Mouse (Mus musculus): Measurements from ENCODE around the gene Fstl4. TPM values are rescaled to one million over a fixed set of nuclear protein-coding genes. Genes with fewer than 3 reads are reported as not detected.
A peak's percentile ranks its signal among the peaks of the same experiment; 100 is the strongest.

Gene Fstl4
- polyA plus RNA-seq, 1 experiment from 2014 or later, result 15.9 TPM

DNA sequence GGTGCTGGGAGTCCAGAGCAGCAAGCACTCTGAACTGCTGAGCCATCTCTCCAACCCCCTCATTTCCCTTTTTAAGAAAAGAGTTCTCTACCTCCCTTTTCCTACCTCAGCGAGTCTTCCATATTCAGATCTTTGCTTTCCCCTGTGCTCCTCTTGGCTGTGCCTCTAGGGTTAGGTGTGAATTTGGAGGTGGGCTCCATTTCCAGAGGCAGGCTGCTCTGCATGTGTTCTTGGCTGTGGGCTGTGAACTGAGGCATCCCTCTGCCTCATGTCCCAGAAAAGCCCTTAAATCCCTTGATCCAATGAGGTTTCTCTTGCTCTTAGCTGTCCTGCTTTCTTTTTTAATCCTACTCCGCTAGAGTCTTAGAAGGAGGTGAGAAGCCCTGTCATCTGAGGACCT is 151.2 kb downstream of the Fstl4 start:
- WGBS, result 95% methylated on average over 2 of the region's 2 CpGs
- H3K27ac ChIP-seq (replicated peaks), result no peak overlapping the region
- no peak overlapping the region for H3K4me3 ChIP-seq (replicated peaks)
- no peaks in the 10 kb centered on the region for H3K9me3 ChIP-seq (replicated peaks)
- no peaks in the 10 kb centered on the region for H3K36me3 ChIP-seq
- H3K9ac ChIP-seq (replicated peaks), result no peak overlapping the region
- H3K4me1 ChIP-seq, result peaks cover 15% of the 10 kb centered on the region
- ATAC-seq (ENCODE audit: low FRiP score), result no peak
- H3K4me2 ChIP-seq, result no peak overlapping the region
- H3K27me3 ChIP-seq (replicated peaks), result no peaks in the 10 kb centered on the region

DNA sequence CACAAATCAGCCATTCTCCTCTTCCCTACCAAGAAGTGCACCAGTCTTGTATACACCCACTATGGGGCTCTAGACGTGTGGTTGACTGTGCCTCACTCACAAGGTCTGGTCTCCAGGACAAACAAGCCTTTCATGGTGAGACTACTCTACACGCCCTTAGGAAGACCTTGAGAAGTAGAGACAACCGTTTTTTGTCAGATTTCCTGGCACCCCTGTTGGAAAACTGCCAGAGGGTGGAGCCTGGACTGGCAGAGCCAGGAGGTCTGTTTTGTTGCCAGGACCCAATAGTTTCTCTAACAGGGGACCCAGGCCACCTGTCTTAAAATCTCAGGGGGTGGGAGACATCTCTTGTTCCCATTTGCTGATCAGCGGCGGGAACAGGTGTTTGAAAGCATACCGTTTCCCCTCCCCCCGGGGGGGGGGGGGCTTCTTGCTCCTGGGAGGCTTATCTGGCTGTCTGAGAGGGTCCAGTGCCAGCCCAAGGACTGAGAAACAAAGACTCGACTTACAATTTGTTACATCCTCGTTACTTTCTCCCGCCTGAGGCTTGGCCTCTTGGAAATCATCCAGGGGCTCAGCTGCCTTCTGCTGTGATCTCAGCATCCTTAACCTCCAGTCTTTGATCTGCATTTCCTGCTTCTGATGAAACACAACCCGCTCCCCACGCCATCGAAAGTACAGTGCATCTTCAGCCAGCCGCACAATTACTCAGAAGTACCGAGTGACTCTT is 155.0 kb downstream of the Fstl4 start:
- Histone ChIP-seq H3K4me2 (0 out of 2 replicates have a peak overlapping the region, but pooled peaks have one; percentile 16), H3K27me3 (replicated peaks) (no peaks in the 10 kb centered on the region), H3K4me3 (replicated peaks) (no peak overlapping the region), H3K27ac (replicated peaks) (no peak overlapping the region; the same call in 1 of the 2 replicates), H3K4me1 (peaks cover 15% of the 10 kb centered on the region), H3K9me3 (replicated peaks) (no peaks in the 10 kb centered on the region), H3K9ac (replicated peaks) (no peak overlapping the region), H3K36me3 (no peaks in the 10 kb centered on the region)
- 37% methylated on average over 15 of the region's 15 CpGs for WGBS
- no peak for ATAC-seq (ENCODE audit: low FRiP score)

DNA sequence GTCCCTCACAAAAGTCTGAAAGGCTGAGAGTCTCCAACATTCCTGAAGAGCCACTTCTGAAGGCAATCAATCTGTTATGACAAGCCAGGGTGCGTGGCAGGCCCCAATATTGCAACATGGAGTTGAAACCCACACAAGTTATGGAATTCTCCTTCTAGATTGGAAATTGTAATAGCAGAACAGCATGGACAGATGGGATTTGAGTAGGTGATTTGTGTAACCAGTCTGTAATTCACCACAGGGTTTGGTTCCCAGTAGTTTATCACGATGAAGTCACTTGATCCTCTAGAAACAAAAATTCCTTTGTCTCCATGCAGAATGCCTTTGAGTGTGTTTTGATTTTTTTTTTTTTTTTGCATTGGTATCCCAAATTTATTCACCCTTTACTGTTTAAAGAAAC is 159.8 kb downstream of the Fstl4 start:
- Histone ChIP-seq H3K36me3 (no peaks in the 10 kb centered on the region), H3K27me3 (replicated peaks) (no peaks in the 10 kb centered on the region), H3K4me1 (peaks cover 8% of the 10 kb centered on the region; the same call in 1 of the 2 replicates), H3K9ac (replicated peaks) (no peak overlapping the region), H3K4me3 (replicated peaks) (no peak overlapping the region), H3K4me2 (no peak overlapping the region), H3K9me3 (replicated peaks) (no peaks in the 10 kb centered on the region), H3K27ac (replicated peaks) (no peak overlapping the region)
- 85% methylated on average over 2 of the region's 2 CpGs for WGBS
- no peak for ATAC-seq (ENCODE audit: low FRiP score)

DNA sequence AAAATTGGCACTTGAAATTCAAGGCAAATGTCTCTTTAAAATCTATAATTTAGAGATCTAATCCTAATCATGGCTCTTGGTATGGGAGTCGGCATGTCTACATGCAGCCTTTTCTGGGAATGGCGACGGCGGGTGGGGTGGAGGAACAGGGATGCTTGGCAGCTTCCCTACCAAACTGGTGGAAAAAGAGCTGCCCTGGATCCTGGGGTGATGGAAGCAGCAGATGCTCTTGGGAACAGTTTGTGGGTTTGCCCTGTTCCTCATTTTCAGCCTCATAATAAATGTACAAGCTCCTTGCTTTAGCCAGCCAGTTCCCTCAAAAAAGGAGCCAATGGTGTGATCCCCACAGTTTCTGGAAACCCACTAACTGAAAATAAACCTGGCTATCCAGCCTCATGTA is 163.9 kb downstream of the Fstl4 start:
- H3K9me3 ChIP-seq (replicated peaks), result no peaks in the 10 kb centered on the region
- no peak overlapping the region for H3K4me2 ChIP-seq
- H3K4me1 ChIP-seq, result no peaks in the 10 kb centered on the region
- no peak overlapping the region for H3K27ac ChIP-seq (replicated peaks)
- H3K9ac ChIP-seq (replicated peaks), result no peak overlapping the region
- no peak for ATAC-seq (ENCODE audit: low FRiP score)
- no peak overlapping the region for H3K4me3 ChIP-seq (replicated peaks)
- H3K27me3 ChIP-seq (replicated peaks), result no peaks in the 10 kb centered on the region
- 88% methylated on average over 4 of the region's 4 CpGs for WGBS
- H3K36me3 ChIP-seq, result no peaks in the 10 kb centered on the region

DNA sequence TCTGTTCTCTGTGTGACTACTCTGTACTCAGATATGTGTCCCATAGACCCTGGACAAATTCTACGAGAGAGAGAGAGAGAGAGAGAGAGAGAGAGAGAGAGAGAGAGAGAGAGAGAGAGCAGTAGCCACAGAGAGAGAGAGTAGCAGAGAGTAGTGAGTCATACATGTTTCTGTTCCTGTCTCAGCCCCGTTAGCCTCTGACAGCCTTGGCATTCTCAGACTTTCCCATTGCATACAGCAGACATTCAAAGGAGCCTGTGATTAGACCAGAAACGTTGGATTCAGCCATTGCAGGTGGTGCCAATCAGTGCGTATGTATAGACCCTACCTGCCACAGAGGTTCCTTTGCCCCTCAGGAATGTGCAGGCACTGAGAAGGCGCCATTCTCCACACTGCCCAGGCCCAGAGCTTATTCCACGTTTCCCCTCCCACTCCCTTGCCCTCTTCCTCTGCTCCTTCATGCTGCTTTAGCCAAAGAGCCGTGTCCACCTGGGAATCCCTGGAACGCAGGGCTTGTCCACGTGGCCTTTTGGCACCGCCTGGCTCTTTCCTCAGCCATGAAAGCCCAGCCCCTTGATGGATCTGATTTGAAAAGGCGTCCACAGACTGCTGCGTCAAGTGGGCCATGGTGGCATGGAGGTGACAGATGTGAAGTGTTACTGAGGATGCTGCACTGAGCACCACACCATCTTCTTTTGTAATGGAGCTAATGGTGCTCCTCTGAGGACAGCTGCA is 175.1 kb downstream of the Fstl4 start:
- 74% methylated on average over 12 of the region's 12 CpGs for WGBS
- Histone ChIP-seq H3K4me1 (no peaks in the 10 kb centered on the region), H3K4me3 (replicated peaks) (no peak overlapping the region), H3K9ac (replicated peaks) (no peak overlapping the region), H3K4me2 (no peak overlapping the region), H3K9me3 (replicated peaks) (no peaks in the 10 kb centered on the region), H3K36me3 (no peaks in the 10 kb centered on the region), H3K27me3 (replicated peaks) (no peaks in the 10 kb centered on the region), H3K27ac (replicated peaks) (no peak overlapping the region)
- ATAC-seq (ENCODE audit: low FRiP score), result no peak

DNA sequence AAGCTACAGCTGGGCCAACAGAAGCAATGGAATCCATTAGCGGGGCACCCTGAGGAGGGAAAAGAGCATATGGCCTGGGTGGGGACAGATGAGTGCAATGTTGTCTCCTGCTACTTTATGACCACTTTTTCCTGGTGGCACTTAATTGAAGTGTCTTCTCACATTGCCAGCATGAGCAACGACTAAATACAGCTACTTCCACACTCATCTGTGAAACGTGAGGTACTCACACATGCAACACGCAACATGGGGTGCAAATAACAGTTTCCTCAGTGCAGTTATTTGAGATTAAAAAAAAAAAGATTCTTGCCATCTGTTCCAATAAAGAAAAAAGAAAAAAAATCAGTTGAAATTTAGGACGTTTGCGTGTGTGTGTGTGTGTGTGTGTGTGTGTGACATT is 178.5 kb downstream of the Fstl4 start:
- 65% methylated on average over 6 of the region's 6 CpGs for WGBS
- Histone ChIP-seq H3K4me3 (replicated peaks) (no peak overlapping the region), H3K9ac (replicated peaks) (no peak overlapping the region), H3K9me3 (replicated peaks) (no peaks in the 10 kb centered on the region), H3K27ac (replicated peaks) (no peak overlapping the region), H3K36me3 (no peaks in the 10 kb centered on the region), H3K4me1 (no peaks in the 10 kb centered on the region), H3K27me3 (replicated peaks) (no peaks in the 10 kb centered on the region), H3K4me2 (no peak overlapping the region)
- ATAC-seq (ENCODE audit: low FRiP score), result no peak

DNA sequence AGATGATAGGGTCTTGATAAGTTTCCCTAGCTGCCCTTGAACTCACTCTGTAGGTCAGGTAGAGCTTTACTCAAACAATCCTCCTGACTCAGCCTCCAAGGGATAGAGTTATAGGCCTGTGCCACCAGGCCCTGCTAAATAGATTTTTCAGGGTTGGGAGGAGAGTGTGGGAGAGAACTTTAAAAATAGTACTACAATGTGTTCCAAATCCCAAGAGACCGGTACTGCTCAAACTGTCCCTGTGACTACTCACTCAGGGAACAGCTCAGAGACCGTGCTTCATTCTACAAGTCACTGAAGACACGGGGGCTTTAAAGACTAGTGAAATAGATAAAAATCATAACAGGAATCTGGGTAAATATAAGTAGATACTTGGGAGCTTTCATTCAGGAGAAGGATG is 190.6 kb downstream of the Fstl4 start:
- H3K9me3 ChIP-seq (replicated peaks), result no peaks in the 10 kb centered on the region
- no peak for ATAC-seq (ENCODE audit: low FRiP score)
- H3K27ac ChIP-seq (replicated peaks), result no peak overlapping the region
- H3K36me3 ChIP-seq, result no peaks in the 10 kb centered on the region
- 96% methylated on average over 3 of the region's 3 CpGs for WGBS
- H3K4me1 ChIP-seq, result no peaks in the 10 kb centered on the region
- H3K27me3 ChIP-seq (replicated peaks), result no peaks in the 10 kb centered on the region
- no peak overlapping the region for H3K4me2 ChIP-seq
- H3K9ac ChIP-seq (replicated peaks), result no peak overlapping the region
- no peak overlapping the region for H3K4me3 ChIP-seq (replicated peaks)

DNA sequence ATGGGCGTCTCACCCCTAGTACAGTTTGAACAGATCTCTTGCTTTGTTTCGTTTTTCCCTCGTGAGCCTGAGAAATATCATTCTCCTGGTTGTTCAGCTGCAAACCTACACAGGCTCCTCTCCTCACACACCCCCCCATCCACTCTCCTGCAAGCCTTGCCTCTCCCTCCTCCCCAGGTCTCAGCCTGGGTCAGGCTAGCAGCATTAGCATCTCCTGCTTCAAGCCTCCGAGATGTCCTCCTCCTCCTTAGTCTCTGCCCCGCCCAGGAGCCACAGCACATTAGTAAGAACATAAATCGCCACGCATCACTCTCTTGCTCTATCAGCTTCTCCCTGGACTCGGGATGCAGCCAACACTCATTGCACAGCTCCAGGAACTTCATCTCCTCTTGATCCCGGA is 204.4 kb downstream of the Fstl4 start:
- Histone ChIP-seq H3K9ac (replicated peaks) (no peak overlapping the region), H3K27me3 (replicated peaks) (no peaks in the 10 kb centered on the region), H3K4me1 (no peaks in the 10 kb centered on the region), H3K4me3 (replicated peaks) (no peak overlapping the region), H3K9me3 (replicated peaks) (no peaks in the 10 kb centered on the region), H3K36me3 (no peaks in the 10 kb centered on the region), H3K4me2 (no peak overlapping the region), H3K27ac (replicated peaks) (no peak overlapping the region)
- no peak for ATAC-seq (ENCODE audit: low FRiP score)
- WGBS, result 74% methylated on average over 9 of the region's 9 CpGs

DNA sequence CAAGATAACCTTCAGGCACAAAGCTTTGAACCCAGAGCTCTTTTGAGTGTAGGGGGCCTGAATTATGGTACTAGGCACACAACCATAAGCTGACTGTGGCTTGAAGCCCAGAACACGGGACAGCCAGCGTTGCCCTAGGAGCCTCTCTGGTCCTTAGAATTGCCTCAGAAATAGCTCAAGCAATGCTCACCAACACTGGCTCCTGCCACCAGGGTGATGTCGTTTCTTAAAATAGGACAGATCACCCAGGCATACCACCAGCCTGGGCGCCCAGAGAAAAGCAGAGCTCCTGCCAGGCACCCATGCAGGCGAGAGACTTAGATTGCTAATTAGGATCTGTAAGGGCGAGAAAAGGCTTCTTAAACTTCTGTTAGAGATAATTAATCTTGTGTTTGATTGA is 206.0 kb downstream of the Fstl4 start:
- Histone ChIP-seq H3K27ac (replicated peaks) (no peak overlapping the region), H3K4me3 (replicated peaks) (no peak overlapping the region), H3K9ac (replicated peaks) (no peak overlapping the region), H3K9me3 (replicated peaks) (no peaks in the 10 kb centered on the region), H3K4me2 (no peak overlapping the region), H3K27me3 (replicated peaks) (no peaks in the 10 kb centered on the region), H3K4me1 (no peaks in the 10 kb centered on the region), H3K36me3 (no peaks in the 10 kb centered on the region)
- ATAC-seq (ENCODE audit: low FRiP score), result no peak
- WGBS, result 82% methylated on average over 6 of the region's 6 CpGs

DNA sequence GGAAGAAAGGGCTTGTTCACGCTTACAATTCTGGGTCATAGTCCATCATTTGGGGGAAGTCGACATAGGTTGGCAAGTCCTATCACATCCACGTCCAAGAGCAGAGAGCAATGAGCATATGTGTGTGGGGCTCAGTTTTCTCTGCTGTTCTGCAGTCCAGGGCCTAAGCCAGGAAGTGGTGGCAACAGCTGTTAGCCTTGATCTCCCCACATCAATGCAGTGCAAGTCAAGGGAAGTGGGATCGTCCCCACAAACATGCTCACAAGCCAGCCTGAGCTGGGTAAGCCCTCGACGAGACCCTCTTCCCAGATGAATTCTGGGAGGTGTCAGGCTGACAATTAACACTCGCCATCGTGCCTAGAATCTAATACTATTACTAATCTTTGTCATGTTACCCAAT is 222.6 kb downstream of the Fstl4 start:
- Histone ChIP-seq H3K4me2 (no peak overlapping the region), H3K27me3 (replicated peaks) (no peaks in the 10 kb centered on the region; the same call in 1 of the 2 replicates), H3K9ac (replicated peaks) (no peak overlapping the region), H3K4me3 (replicated peaks) (no peak overlapping the region), H3K4me1 (no peaks in the 10 kb centered on the region), H3K36me3 (no peaks in the 10 kb centered on the region), H3K9me3 (replicated peaks) (no peaks in the 10 kb centered on the region), H3K27ac (replicated peaks) (no peak overlapping the region)
- ATAC-seq (ENCODE audit: low FRiP score), result no peak
- 89% methylated on average over 8 of the region's 8 CpGs for WGBS

DNA sequence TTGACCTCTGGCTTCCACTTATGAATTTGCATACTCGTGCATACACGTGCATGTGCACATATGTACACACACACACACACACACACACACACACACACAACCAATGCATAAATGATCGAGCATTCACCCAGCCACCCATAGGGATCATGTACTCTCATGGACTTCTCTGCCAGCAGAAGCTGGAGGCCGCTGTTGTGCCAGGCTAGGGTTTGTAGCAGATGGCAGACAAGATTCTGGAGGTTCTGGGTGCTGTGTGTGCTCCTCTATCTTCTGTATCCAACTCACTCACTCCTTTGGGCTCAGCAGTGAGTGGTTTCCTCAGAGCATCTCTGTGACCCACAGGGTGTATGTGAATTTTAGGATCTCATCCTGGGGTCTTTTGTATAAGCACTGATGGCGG is 230.3 kb downstream of the Fstl4 start:
- no peak for ATAC-seq (ENCODE audit: low FRiP score)
- H3K9me3 ChIP-seq (replicated peaks), result no peaks in the 10 kb centered on the region
- H3K4me3 ChIP-seq (replicated peaks), result no peak overlapping the region
- H3K4me2 ChIP-seq, result no peak overlapping the region
- peaks cover 13% of the 10 kb centered on the region for H3K4me1 ChIP-seq
- no peak overlapping the region for H3K9ac ChIP-seq (replicated peaks)
- no peak overlapping the region for H3K27ac ChIP-seq (replicated peaks)
- H3K27me3 ChIP-seq (replicated peaks), result no peaks in the 10 kb centered on the region
- WGBS, result 95% methylated on average over 5 of the region's 5 CpGs
- H3K36me3 ChIP-seq, result no peaks in the 10 kb centered on the region

DNA sequence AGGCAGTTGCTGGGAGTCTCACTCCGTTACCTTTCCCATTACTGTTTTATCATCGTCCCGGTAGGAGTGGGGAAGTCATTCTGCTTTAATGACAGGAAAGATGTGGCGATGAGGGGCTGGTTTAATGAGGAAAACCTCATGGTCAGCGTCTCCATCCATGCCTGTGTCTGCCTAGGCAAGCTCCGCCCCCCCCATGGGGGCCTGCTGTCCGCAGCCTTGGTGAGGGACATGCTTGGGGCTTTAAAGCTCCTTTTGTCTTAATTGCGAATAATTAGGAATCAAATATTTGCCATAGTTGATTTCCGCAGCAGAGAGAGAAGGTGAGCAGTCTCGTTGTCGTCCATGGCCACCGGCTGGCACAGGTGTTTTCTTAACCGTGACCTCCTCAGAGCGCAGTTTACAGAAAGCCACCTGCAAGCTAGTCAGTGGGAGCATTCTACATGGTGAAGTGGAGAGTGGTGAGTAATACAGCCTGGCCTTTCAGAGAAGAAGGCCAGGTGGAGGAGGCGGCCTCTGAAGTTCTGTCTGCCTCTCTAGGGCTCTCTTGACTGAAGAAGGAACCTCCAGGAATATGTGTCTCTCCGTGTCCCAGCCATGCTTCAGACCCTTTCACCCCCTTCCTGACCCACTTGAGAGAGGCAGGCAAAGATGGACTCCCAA is 232.1 kb downstream of the Fstl4 start:
- Histone ChIP-seq H3K4me2 (no peak overlapping the region), H3K4me3 (replicated peaks) (no peak overlapping the region), H3K4me1 (peaks cover 13% of the 10 kb centered on the region), H3K9ac (replicated peaks) (no peak overlapping the region), H3K27me3 (replicated peaks) (no peaks in the 10 kb centered on the region), H3K27ac (replicated peaks) (no peak overlapping the region), H3K9me3 (replicated peaks) (no peaks in the 10 kb centered on the region), H3K36me3 (no peaks in the 10 kb centered on the region)
- ATAC-seq (ENCODE audit: low FRiP score), result no peak
- WGBS, result 62% methylated on average over 16 of the region's 16 CpGs
